Mouse (Mus musculus): Measurements from ENCODE around the gene Cd163.

DNA sequence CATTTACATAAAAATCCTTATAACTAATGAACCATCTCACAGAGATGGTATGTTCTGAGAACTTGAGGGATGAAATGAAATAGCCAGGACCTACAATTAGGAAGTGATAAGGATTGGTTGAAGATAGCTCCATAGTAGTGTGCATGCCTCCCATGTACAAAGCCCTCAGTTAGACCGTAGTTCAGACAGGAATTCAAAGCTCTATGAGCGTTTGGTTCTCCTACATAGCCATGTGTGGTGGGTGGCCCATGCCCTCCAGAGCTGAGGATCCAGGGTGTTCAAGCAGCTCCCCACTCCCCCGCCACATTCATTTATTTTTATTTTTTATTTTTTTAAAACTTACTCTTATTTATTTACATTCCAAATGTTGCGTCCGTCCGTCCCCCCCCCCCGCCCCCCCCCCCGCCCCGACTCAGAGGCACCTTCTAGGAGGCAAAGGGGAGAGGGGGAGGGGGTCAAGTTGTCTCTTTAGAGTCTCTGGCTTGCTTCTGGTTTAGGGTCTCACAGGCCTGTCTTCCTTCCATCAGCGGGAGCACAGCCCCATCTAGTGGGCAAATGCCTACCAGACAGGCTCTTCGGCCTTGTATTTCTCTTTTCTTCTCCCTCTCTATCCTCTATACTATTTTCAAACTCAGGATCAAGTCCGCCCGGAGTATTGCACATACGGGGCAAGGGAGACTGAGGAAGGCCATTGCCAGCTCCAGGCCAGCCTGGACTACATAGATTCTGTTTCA, 44.1 kb upstream of the Cd163 start:
- no peak for TF ChIP-seq POLR2A (IDR thresholded peaks at IDR 0.05; ENCODE audit: borderline replicate concordance, low read depth, low read length)
- TF ChIP-seq CTCF (IDR thresholded peaks at IDR 0.05; ENCODE audit: low read depth, low read length) = peak; percentile 87
